Mouse (Mus musculus): Measurements from ENCODE around the gene Gm11232.

DNA sequence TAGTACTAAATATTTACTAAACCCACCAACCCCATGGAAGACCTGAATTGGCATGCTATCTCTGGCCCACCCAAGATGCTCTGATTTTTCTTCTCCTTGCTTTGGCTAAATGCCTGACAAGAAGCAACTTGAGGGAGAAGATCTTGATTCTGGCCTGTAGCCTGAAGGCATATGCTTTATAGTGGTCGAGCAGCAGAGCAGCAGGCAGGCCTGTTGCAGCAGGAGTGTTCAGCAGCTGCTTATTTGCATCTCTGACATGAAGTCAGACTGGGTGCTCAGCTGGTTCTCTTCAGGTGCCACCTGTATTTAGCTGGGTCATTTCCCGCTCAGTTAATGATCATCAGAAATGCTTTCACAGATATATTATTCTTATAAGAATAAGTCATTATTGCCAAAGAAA is 30.2 kb downstream of the Gm11232 start:
- TF ChIP-seq CTCF (IDR thresholded peaks at IDR 0.05; ENCODE audit: low read depth, low read length) (no peak), POLR2A (IDR thresholded peaks at IDR 0.05; ENCODE audit: borderline replicate concordance, low read depth, low read length) (no peak)

All from bone marrow macrophage, adult 2 months (primary cell).